Mouse (Mus musculus): Measurements from ENCODE around the gene Pus3.

Gene Pus3

GRCm38 (mm10) chr9:35558257-35559008 is at the start of gene Pus3, which contains the start of gene Ddx25:
TSS of gene Pus3 (plus strand) at chr9:35558595.
TSS of gene Ddx25 (minus strand) at chr9:35558528.
- in situ Hi-C loops (cut with MboI; ENCODE audit: low sequenced_read_pairs) = no loop called here

DNA sequence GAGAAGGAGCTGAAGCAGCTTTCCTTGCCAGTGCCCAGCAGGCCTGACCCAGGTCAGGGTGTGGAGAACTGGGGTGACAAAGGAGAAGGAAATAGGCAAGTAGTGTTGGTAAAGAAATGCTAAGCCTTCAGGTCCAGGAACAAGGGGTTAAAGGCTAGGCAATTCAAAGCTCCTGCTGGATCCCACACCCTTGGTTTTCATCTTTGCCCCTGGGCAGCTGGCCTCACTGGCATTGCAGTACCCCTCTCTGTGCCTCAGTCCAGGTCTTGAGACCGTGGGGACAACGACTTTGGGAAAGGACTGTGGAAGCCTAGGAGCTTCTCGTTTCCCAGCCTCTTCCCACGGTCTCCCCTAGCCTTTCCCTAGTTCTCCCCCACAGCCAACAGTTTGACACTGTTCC is 44.5 kb upstream of the Pus3 start:
- in situ Hi-C loops (cut with MboI; ENCODE audit: low sequenced_read_pairs) = no loop called here

GRCm38 (mm10) chr9:35516182-35516581 is 42.2 kb upstream of the Pus3 start:
- in situ Hi-C loops (cut with MboI; ENCODE audit: low sequenced_read_pairs) = no loop called here

- in situ Hi-C loops (cut with MboI; ENCODE audit: low sequenced_read_pairs) = no loop called here
Measured at GRCm38 (mm10) chr9:35516711-35517110, 41.7 kb upstream of the Pus3 start.

DNA sequence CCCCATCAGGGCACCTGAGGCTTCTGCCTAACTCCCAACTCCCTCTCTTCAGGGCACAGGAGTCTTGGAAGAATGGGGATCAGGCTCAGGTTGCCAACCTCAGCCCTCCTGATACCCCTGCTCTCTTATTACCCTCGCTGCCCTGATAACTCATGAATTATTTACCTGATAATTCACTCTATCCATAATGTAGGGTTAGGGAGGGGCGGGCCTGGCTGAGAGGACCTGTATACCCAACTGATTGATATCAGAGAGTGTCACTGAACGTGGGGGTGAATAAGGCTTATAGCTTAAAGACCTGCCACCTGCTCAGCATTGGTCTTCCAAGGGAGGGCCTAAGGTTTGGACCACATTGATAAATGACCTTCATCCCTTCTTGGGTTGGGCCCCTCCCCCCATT is 40.2 kb upstream of the Pus3 start, which contains the start of gene Gm1113:
Gene Gm1113 (minus strand): TSS at position 101 of the 400 bp plus-strand sequence.
- in situ Hi-C loops (cut with MboI; ENCODE audit: low sequenced_read_pairs) = no loop called here

DNA sequence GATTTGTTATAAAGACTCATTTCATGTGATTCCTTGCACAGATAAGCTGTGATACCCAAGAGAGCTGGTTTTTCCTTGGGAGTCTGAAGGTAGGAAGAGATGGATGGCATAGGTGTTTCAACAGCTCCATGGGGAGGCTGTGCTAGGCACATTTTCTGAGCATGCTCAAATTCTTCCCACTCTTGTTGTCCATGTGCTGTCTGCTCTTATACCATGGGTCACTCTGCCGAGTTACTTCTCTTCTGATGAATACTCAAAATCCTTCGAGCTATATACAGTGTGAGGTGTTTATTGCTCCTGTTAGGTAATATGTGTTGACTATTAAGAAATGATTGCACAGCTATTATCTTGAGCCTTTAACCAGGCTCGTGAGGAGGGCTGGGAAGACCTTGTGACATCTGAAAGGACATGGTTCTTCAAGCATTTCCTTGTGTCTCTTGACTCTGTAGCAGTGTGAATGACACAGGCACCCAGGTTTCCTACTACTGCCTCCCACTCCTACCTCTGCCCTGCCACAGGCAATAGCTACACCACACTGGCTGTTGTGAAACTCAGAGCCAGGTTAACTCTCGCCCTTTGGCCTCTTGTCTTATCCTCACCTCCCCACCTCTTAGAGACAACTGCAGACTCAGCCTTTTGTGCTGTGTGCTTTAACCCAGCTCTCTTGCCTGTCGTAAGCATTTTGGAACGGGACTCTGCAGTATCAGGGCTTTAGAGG is 37.6 kb upstream of the Pus3 start:
- in situ Hi-C loops (cut with MboI; ENCODE audit: low sequenced_read_pairs) = no loop called here

DNA sequence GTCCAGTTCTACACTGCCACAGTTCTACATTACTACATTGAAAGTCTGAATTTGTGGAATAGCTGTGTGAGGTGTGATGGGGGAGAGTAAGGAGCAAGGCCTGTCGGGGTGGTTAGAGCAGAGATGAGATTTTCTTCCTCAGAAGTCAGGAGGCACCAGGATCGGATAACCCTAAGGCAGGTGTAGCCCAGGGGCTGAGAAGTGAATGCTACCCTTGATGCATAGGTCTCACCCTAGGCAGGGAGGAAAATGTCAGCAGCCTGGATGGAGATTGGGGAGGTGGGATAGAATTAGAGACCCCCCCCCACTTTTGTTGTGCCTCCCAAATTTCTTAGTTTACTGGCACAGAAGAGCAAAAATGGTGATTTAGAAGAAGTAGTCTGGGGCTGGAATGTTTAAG is 36.2 kb upstream of the Pus3 start:
- in situ Hi-C loops (cut with MboI; ENCODE audit: low sequenced_read_pairs) = no loop called here

GRCm38 (mm10) chr9:35522821-35523515 is 35.4 kb upstream of the Pus3 start:
- in situ Hi-C loops (cut with MboI; ENCODE audit: low sequenced_read_pairs) = no loop called here

GRCm38 (mm10) chr9:35523541-35523940 is 34.9 kb upstream of the Pus3 start:
- in situ Hi-C loops (cut with MboI; ENCODE audit: low sequenced_read_pairs) = no loop called here

DNA sequence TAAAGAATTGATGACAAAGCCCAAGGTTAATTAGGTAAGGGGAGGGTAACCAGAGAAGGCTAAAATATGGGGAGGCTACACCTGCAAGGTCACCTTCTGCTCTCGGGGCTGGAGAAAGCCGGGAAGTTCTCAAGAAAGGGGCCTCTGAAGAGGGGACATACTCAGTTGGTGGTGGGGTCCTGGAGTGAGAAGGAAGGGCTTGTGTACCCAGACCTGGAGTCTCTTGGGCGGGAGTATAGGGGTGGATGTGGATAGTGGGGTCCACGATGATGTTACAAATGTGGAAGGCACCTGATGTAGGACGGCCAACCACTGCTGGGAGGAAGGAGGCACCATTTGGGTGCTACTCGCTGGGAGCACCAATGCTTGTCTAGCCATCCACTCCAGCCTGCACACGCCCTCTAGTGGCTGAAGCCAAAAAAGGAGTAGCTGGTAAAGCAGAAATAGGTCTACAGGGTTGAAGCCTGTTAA is 34.4 kb upstream of the Pus3 start:
- in situ Hi-C loops (cut with MboI; ENCODE audit: low sequenced_read_pairs) = no loop called here

DNA sequence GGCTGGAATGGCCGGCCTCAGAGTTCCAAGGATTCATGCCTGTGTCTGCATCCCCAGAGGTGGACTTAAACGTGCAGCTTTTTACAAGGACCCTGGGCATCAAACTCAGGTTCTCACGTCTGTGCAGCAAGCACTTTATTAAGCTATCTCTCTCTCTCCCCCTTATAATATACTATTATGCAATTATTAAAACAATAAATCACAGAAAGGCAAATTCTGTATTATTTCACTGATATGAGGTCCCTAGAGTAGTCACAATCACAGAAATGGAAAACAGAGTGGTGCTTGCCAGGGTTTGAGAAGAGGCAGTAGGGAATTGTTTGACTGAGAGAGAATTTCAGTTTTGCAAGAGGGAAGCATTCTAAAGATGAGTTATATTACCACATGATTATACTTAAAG is 29.3 kb upstream of the Pus3 start:
- in situ Hi-C loops (cut with MboI; ENCODE audit: low sequenced_read_pairs) = no loop called here

- in situ Hi-C loops (cut with MboI; ENCODE audit: low sequenced_read_pairs) = no loop called here
Measured at GRCm38 (mm10) chr9:35529796-35530195, 28.6 kb upstream of the Pus3 start.

GRCm38 (mm10) chr9:35533266-35533665 is 25.1 kb upstream of the Pus3 start:
- in situ Hi-C loops (cut with MboI; ENCODE audit: low sequenced_read_pairs) = no loop called here

DNA sequence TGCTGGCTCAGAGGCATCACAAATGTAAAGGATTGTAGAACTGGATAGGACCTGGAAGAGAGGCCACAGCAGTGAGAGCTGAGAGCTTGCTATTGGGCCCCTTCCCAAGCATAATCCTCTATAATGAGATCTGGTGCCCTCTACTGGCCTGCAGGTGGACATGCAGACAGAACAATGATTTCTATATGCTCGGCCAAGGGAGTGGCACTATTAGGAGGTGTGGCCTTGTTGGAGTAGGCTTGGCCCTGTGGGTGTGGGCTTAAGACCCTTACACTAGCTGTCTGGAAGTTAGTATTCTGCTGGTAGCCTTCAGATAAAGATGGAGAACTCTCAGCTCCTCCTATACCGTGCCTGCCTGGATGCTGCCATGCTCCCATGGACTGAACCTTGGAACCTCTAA is 23.3 kb upstream of the Pus3 start:
- in situ Hi-C loops (cut with MboI; ENCODE audit: low sequenced_read_pairs) = loop anchor here (5.0 kb wide), 1 partner anchor 253 kb away; no protein-coding TSS in a partner anchor

- in situ Hi-C loops (cut with MboI; ENCODE audit: low sequenced_read_pairs) = loop anchor here (5.0 kb wide), 1 partner anchor 254 kb away; no protein-coding TSS in a partner anchor
Measured at GRCm38 (mm10) chr9:35535876-35536275, 22.5 kb upstream of the Pus3 start.

DNA sequence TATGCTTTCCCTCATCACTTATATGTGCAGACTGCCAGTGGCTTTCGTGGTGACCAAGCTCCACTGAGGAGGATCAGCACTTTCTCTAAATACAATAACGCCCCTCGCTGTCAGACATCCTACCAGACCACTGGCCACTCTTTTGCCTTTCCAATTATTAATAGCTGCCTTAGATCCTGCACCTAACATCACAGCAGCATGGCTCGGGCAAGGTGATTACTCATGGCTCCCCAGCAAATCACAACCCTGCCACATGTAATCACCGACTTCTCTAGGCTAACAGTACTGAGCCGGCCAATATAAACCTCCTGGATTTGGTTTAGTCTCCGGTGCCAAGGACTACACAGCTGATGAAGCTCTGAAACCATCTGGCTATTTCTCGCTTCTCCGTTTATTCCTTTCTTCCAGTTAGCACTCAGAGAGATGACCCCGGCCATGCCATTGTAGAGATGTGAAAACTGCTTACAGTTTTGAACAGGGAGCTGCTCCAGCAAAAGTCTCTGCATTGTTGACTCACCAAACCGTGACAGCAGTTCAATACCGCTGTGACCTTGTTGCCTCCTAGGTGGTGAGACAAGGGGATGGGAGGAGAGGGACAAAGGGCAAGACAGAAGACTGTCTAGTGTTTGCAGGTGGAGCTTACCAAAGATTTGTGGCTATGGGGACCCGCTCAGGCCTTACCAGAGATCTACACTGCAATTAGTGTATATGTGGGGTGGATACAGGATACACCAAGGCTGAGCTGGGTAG is 19.2 kb upstream of the Pus3 start:
- in situ Hi-C loops (cut with MboI; ENCODE audit: low sequenced_read_pairs) = loop anchor here (5.0 kb wide), 1 partner anchor 257 kb away; no protein-coding TSS in a partner anchor

DNA sequence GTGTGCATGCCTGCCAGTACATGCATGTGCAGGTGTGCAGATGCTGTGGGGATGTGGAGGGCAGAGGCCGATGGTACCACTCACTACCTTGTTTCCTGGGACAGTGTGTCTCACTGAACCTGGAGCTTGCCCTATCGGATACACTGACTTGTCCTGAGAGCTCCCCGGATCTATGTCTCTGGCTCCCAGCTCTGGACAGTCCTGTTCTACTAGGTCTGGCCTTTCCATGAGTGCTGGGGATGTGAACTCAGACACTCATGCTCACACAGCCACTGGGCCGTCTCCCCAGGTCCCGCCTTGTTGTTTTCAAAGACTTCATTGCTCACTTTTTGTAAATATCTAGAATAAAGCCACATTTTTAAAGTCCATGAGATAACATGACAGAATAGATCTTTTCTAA is 17.4 kb upstream of the Pus3 start:
- in situ Hi-C loops (cut with MboI; ENCODE audit: low sequenced_read_pairs) = no loop called here

DNA sequence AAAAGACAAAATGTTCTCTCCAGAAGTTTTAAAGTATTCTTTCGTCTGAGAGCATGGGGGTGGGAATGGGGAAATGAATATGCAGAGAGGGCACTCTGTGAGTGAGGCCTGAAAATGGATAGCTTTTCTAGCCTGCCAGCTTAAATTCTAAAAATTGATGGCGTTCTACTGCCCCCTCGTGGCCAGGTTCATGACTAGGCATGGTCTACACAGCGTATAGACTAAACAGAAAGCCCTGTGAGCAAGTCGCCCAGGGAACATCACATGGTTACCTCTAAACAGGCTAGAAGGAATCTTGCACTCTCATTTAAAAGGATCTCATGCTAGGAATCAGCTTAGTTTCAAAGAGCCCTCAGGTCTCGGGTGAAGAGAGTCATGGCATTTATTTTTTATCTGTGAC is 16.9 kb upstream of the Pus3 start:
- in situ Hi-C loops (cut with MboI; ENCODE audit: low sequenced_read_pairs) = no loop called here

GRCm38 (mm10) chr9:35541941-35542340 is 16.5 kb upstream of the Pus3 start:
- in situ Hi-C loops (cut with MboI; ENCODE audit: low sequenced_read_pairs) = no loop called here

- in situ Hi-C loops (cut with MboI; ENCODE audit: low sequenced_read_pairs) = no loop called here
Measured at GRCm38 (mm10) chr9:35543099-35543860, 15.1 kb upstream of the Pus3 start.

Measured in CH12F3 (cell line).